Mouse (Mus musculus): ENCODE measurements around the gene Tubb1. TPM values are rescaled to one million over a fixed set of nuclear protein-coding genes. Genes with fewer than 3 reads are reported as not detected.

Tubb1 gene
- polyA plus RNA-seq, 1 experiment from 2014 or later = 0.50 TPM

Other genes starting within 250 kb of the Tubb1 start
- 1,725 and 1,770 TPM in 2 replicates for gene Gnas, start 166.4 kb upstream of the Tubb1 start, polyA plus RNA-seq (2015; fragmentation: Nextera tagmentation; extraction: Ambion mirVana)
- 17.0 and 19.8 TPM in 2 replicates for gene Gm20721, start 104.0 kb upstream of the Tubb1 start, polyA plus RNA-seq (2015; fragmentation: Nextera tagmentation; extraction: Ambion mirVana)
- gene Nelfcd, start 34.9 kb upstream of the Tubb1 start, polyA plus RNA-seq (2015; fragmentation: Nextera tagmentation; extraction: Ambion mirVana) = 101 TPM in 2 replicates
- 85.7 and 106 TPM in 2 replicates for gene Ctsz, start 11.7 kb upstream of the Tubb1 start, polyA plus RNA-seq (2015; fragmentation: Nextera tagmentation; extraction: Ambion mirVana)
- gene Atp5e, start 13.4 kb downstream of the Tubb1 start, polyA plus RNA-seq (2015; fragmentation: Nextera tagmentation; extraction: Ambion mirVana) = 758 and 902 TPM in 2 replicates
- gene Prelid3b, start 22.4 kb downstream of the Tubb1 start, polyA plus RNA-seq (2015; fragmentation: Nextera tagmentation; extraction: Ambion mirVana) = 110 and 112 TPM in 2 replicates
- gene Zfp831, start 192.8 kb downstream of the Tubb1 start, polyA plus RNA-seq (2015; fragmentation: Nextera tagmentation; extraction: Ambion mirVana) = 0.01 TPM in 1 of 2 replicates, not detected in the other

Data from neural tube, embryonic 15.5 days (tissue).